Mouse (Mus musculus): Measurements from ENCODE around the gene 1700066M21Rik.

DNA sequence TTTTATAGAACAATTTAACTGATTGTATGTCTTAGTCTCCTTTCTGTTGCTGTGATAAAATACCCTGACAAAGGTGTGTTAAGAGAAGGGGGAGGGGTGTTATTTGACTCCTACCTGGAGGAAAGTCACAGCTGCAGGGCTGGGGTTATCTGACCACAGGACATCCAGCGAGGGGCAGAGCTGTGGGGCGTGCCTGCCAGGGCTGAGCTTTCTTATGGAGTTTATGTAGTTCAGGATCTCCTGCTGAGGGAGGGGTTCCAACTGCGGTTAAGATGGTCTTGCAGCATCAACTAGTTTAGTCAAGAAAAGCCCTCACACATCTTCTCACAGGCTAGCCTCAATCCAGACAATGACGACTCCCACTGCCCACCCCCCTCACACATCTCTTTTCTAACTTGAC, 45.4 kb upstream of the 1700066M21Rik start:
- TF ChIP-seq POLR2A (IDR thresholded peaks at IDR 0.05; ENCODE audit: borderline replicate concordance, extremely low read depth, low read depth, low read length) (no peak), CTCF (IDR thresholded peaks at IDR 0.05; ENCODE audit: insufficient read depth, low read length) (no peak)
